12 mouse cellular contexts compared by ENCODE assay signal in the genomic region with DNA sequence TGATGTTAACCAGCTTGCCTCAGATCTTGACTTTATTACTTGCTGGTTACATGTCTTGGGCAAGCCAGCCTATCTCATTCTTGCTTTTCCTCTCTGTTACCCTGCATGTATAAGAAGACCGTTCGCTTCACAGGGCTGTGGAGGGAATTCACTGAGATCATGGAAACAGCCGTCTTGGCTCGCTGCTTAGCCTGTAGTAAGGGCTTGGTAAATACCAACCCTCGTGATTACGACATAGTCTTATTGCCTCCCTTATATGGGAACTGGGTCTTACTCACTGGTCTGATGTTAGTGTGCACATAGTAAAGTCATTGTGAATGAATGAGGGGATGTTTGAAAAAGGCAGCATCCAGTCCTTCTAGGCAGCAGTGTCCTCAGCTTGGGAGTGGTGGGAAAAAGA. TPM values are rescaled to one million over a fixed set of nuclear protein-coding genes. Genes with fewer than 3 reads are reported as not detected.
DNase-seq lines count a peak whose midpoint lies in the region; ATAC-seq and TF ChIP-seq lines count a peak whose summit lies in the region.
"Had no signal": no experiment of that assay in that cellular context is flagged by ENCODE, and none has a peak within 500 bp of the region (broad histone marks: within the 10 kb centered on the region; RNA-seq: fewer than 3 reads in every experiment).

No protein-coding gene starts in this region.

- intact Hi-C loops in gastrocnemius, adult 2 months (cut with DNase I), result loop anchor here (5.0 kb wide), 1 partner anchor 47 kb away; no protein-coding TSS in a partner anchor

- H3K4me2 ChIP-seq in midbrain, embryonic 16.5 days (ENCODE audit: low read length), result no peak overlapping the region
- H3K4me2 ChIP-seq: midbrain, embryonic 13.5 days had no signal

- no peaks in the 10 kb centered on the region for H3K36me3 ChIP-seq in midbrain, embryonic 16.5 days (ENCODE audit: control insufficient read depth, insufficient read depth, low read length)

- 85% methylated on average over 6 of the region's 6 CpGs for WGBS in midbrain, embryonic 16.5 days

- H3K27me3 ChIP-seq in midbrain, embryonic 16.5 days (ENCODE audit: control insufficient read depth, insufficient read depth, low read depth, low read length), result no peaks in the 10 kb centered on the region
- H3K27me3 ChIP-seq: midbrain, embryonic 13.5 days had no signal

- H3K9me3 ChIP-seq in midbrain, embryonic 16.5 days (replicated peaks; ENCODE audit: control insufficient read depth, low read length, poor library complexity, severe bottlenecking), result no peaks in the 10 kb centered on the region
- H3K9me3 ChIP-seq: midbrain, embryonic 13.5 days had no signal

- peak overlapping the region; percentile 85 for H3K27ac ChIP-seq in gastrocnemius, adult 2 months
- H3K27ac ChIP-seq in midbrain, embryonic 16.5 days (ENCODE audit: low read length), result no peak overlapping the region
- H3K27ac ChIP-seq: left cerebral cortex, adult 2 months; midbrain, embryonic 13.5 days had no signal

- no peak for ATAC-seq in midbrain, embryonic 16.5 days
- ATAC-seq: CD4-positive, CD25-positive, alpha-beta regulatory T cell, adult 4 months; midbrain, embryonic 13.5 days had no signal

- no peak for TF ChIP-seq CTCF in gastrocnemius, adult 2 months (IDR thresholded peaks at IDR 0.05)

- DNase-seq in gastrocnemius, adult 2 months, result peak; percentile 78
- DNase-seq in gastrocnemius, postnatal 10 days, result no peak
- DNase-seq in urinary bladder, postnatal 36 days (ENCODE audit: low spot score in 2 of 2), result peak; percentile 30 to 63
- DNase-seq in urinary bladder, postnatal 10 days (ENCODE audit: low spot score), result no peak
- peak; percentile 83 to 86 for DNase-seq in lung, adult 18-20 months
- DNase-seq in ovary, postnatal 10 days (ENCODE audit: low spot score), result no peak
- DNase-seq in cerebellum, adult 11 months, result no peak
- DNase-seq: thymus, postnatal 4 days had no signal

- no peak overlapping the region for H3K9ac ChIP-seq in midbrain, embryonic 16.5 days (ENCODE audit: low read depth, low read length)
- H3K9ac ChIP-seq: midbrain, embryonic 13.5 days had no signal

- H3K4me1 ChIP-seq in midbrain, embryonic 16.5 days (ENCODE audit: control insufficient read depth, insufficient read depth, low read length), result no peaks in the 10 kb centered on the region
- H3K4me1 ChIP-seq: midbrain, embryonic 13.5 days had no signal

- peak overlapping the region; percentile 28 for H3K4me3 ChIP-seq in gastrocnemius, adult 2 months
- no peak overlapping the region for H3K4me3 ChIP-seq in midbrain, embryonic 16.5 days (ENCODE audit: low read depth, low read length)
- H3K4me3 ChIP-seq: left cerebral cortex, adult 2 months; midbrain, embryonic 13.5 days had no signal

RNA-seq across cellular contexts. Expression of a gene that starts 10.4 kb away (rescaled TPM):
- 10 to 100 TPM; 71.5 to 81.6 TPM for total RNA-seq in gastrocnemius, adult 2 months (2021)
- 100 to 1,000 TPM; 104 to 106 TPM for total RNA-seq in gastrocnemius, postnatal 10 days (2021)
- 30.9 and 37.4 TPM in 2 replicates for polyA plus RNA-seq in midbrain, embryonic 16.5 days (2015; fragmentation: Nextera tagmentation; extraction: Ambion mirVana)
- polyA plus RNA-seq: CD4-positive, CD25-positive, alpha-beta regulatory T cell, adult 4 months had no signal

Comparison
In these comparisons a context has a peak if more than half of its experiments do, and no peak if none do; other contexts are left out.
1. DNase-seq: peak in gastrocnemius, adult 2 months (single experiment), urinary bladder, postnatal 36 days (2 of 2) and lung, adult 18-20 months (2 of 2); none in gastrocnemius, postnatal 10 days (single experiment), urinary bladder, postnatal 10 days (single experiment), ovary, postnatal 10 days (single experiment) and cerebellum, adult 11 months (single experiment).